Mouse (Mus musculus): ENCODE results near the gene Ncoa5. TPM values are rescaled to one million over a fixed set of nuclear protein-coding genes. Genes with fewer than 3 reads are reported as not detected.
A peak's percentile ranks its signal among the peaks of the same experiment; 100 is the strongest.

Ncoa5 gene
- polyA plus RNA-seq, 1 experiment from 2014 or later, result 126 TPM

DNA sequence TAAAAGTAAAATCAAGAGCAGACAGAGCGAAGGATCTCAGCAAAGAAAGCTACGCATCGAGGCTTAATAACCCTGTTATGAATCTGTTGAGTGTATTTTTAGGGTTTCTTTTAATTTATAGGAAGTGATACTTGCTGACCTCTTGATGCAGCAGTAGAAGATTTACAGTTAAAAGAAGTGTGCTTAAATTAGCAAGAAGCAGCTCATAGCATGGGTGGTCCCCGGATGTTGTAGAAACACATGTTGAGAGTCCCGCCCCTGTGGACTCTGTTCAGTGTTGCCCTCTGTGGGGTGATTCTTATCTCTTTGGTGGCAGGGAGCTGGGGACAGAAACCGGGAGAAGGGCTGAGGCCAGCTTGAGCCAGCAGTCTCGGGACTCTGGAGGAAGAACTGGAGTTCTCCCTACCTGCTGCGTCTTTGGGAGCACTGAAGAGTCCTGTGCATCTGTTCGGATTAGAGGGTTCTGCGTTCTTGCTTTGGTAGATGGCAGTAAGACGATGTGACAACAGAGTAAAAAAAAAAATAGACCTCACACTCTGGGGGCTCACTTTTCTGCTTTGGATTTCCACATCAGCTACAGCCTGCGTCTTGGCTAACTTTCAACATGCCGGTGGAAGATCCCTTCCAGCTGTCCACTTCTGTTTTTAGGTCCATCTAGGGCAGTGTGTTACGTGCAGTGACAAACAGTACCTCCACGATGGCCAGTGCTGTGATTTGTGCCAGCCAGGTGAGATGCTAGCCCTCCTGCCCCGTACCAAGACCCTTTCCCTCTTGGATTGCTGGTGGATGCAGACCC, 27.2 kb upstream of the Ncoa5 start:
- peaks cover 5% of the 10 kb centered on the region for H3K4me1 ChIP-seq
- 89% methylated on average over 16 of the region's 16 CpGs for WGBS
- H3K36me3 ChIP-seq, result no peaks in the 10 kb centered on the region
- no peak overlapping the region for H3K27ac ChIP-seq
- H3K9me3 ChIP-seq (replicated peaks), result no peaks in the 10 kb centered on the region
- ATAC-seq (ENCODE audit: low FRiP score), result no peak
- peaks cover 9% of the 10 kb centered on the region; the same call in 1 of the 2 replicates for H3K27me3 ChIP-seq
- no peak overlapping the region for H3K4me2 ChIP-seq (replicated peaks)
- no peak overlapping the region for H3K4me3 ChIP-seq
- no peak overlapping the region for H3K9ac ChIP-seq

DNA sequence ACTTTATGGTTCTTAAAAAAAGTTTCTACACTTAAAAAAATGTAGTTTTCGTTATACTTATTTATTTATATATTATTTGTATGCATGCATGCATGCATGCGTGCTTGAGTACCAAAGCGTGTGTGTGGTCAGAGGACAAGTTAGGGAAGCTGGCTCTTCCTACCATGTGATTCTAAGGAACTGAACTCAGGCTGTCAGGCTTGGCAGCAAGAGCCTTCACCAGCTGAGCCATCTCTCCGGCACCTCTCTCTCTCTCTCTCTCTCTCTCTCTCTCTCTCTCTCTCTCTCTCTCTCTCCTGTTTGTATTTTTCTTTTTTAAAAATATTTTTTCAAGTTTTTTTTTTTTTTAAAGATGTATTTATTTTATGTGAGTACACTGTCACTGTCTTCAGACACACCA, 25.3 kb upstream of the Ncoa5 start:
- 89% methylated on average over 4 of the region's 4 CpGs for WGBS
- H3K9ac ChIP-seq, result no peak overlapping the region
- ATAC-seq (ENCODE audit: low FRiP score), result no peak

DNA sequence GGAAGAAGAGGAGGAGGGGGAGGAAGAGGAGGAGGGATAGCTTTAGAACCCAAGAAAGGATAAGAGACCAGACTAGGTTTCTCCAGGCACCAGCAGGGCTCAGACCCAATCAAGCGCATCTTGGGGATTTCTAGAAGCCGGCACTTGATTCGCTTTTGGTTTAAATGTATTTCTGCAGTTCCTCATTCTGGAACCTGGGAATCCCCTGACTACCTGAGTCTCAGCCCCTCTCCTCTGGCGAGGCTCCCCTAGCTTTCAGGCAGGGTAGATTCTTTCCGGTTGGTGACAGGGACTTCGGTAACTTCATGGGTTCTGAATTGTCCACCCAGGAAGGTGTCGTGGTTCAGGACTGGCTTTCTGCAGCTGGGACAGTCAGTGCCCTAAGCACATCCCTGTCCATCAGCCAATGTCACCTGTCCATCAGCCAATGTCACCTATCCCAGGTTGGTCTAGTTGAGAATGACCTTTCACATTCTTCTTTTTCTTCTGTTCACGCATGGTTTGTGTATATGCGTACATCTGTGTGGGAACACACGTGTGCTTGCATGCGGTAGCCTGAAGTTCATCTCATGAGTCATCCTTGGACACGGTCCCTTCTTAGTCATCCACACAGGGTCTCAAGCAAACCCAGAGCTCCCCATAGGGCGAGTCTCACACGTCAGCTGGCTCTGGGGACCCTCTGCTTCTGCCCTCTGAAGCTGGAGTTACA, 21.9 kb upstream of the Ncoa5 start:
- Histone ChIP-seq H3K36me3 (no peaks in the 10 kb centered on the region), H3K4me2 (replicated peaks) (peak overlapping the region; percentile 9; the same call in 1 of the 2 replicates), H3K9me3 (replicated peaks) (0 out of 2 replicates have a peak, but pooled peaks cover 4% of the 10 kb centered on the region), H3K27ac (no peak overlapping the region), H3K4me1 (peaks cover 14% of the 10 kb centered on the region), H3K27me3 (peaks cover 15% of the 10 kb centered on the region; the same call in 1 of the 2 replicates), H3K4me3 (no peak overlapping the region), H3K9ac (no peak overlapping the region)
- no peak for ATAC-seq (ENCODE audit: low FRiP score)
- WGBS, result 80% methylated on average over 14 of the region's 14 CpGs

More for the DNA sequence above, 25.3 kb upstream of the Ncoa5 start:
- H3K27ac ChIP-seq, result no peak overlapping the region
- H3K27me3 ChIP-seq, result peaks cover 13% of the 10 kb centered on the region; the same call in 1 of the 2 replicates
- no peak overlapping the region for H3K4me3 ChIP-seq
- H3K36me3 ChIP-seq, result no peaks in the 10 kb centered on the region
- H3K4me2 ChIP-seq (replicated peaks), result no peak overlapping the region
- H3K4me1 ChIP-seq, result peaks cover 14% of the 10 kb centered on the region
- H3K9me3 ChIP-seq (replicated peaks), result no peaks in the 10 kb centered on the region

DNA sequence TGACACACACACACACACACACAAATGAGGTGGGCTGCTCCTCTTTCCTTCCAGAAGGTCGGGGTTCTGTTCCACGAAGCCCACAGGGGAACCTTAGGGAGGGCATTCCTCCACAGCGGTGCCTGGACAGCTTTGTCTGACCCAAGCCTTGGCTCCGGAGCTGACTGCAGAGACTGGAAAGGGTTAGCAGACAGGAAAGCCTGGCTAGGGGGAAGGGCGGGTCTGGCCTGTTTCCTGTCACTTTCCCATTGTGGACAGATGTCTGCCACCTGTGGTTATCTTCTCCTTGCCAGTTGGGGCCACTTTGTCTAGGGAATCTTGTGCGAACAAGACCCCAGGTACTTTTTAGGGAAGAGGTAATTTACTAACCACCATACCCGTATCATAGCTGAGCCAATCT, 21.2 kb upstream of the Ncoa5 start:
- H3K4me1 ChIP-seq, result peaks cover 14% of the 10 kb centered on the region
- H3K27ac ChIP-seq, result no peak overlapping the region
- ATAC-seq (ENCODE audit: low FRiP score), result no peak
- WGBS, result 13% methylated on average over 7 of the region's 7 CpGs
- peak overlapping the region; percentile 14; the same call in 1 of the 2 replicates for H3K4me3 ChIP-seq
- no peak overlapping the region for H3K9ac ChIP-seq
- H3K4me2 ChIP-seq (replicated peaks), result peak overlapping the region; percentile 37
- H3K36me3 ChIP-seq, result no peaks in the 10 kb centered on the region
- H3K9me3 ChIP-seq (replicated peaks), result 0 out of 2 replicates have a peak, but pooled peaks cover 4% of the 10 kb centered on the region
- peaks cover 15% of the 10 kb centered on the region for H3K27me3 ChIP-seq

DNA sequence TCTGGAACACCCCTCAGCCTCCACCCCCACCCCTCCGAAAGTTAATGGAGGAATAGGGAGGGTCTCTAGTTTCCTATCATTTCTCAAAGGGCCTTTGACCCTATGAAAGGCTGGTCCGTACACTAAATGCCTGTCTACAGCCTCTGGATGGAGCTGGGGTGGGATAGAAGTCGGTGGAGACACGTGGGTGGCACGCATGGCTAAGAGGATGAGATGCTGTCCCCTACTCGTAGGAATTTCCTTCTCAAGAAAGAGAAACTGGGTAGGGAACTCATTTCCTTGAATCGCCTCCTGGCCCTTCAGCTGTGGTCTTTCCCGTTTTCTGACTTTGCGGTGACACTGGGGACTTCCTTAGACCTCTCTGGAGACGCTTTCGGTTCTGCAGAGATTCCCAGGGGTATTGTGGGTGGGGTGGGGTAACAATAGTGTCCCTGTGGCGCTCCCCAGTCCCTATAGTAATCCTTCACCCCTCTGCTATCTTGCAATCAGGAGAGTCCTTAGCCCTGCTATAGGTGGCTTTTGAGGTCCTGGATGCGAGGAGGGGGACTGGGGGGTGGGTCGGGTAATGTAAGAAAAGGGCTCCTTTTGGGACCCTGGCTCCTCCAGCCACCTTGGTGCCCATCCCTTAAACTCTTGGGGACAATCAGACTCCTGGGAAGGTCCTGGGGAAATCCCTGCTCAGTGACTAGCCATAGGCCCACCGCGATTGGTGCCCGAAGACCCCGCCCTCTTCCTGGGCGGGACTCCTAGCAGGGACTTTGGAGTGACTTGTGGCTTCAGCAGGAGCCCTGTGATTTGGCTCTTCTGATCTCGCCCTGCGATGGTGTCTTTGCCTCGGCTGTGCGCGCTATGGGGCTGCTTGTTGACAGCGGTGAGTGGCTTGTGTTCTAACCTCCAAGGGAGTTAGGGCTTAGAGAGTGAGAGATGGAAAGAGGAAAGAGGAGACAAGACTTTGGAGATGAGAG, 20.5 kb upstream of the Ncoa5 start, which contains the start of gene Cd40:
Gene Cd40 (plus strand): TSS at position 740 of the 965 bp plus-strand sequence.
- Histone ChIP-seq H3K9me3 (replicated peaks) (0 out of 2 replicates have a peak, but pooled peaks cover 4% of the 10 kb centered on the region), H3K27me3 (peaks cover 15% of the 10 kb centered on the region), H3K4me1 (peaks cover 14% of the 10 kb centered on the region), H3K4me3 (peak within 1 kb of the TSS; percentile 14; the same call in 1 of the 2 replicates), H3K9ac (0 out of 2 replicates have a peak within 1 kb of the TSS, but pooled peaks have one; percentile 15), H3K4me2 (replicated peaks) (peak within 1 kb of the TSS; percentile 37), H3K27ac (no peak within 1 kb of the TSS), H3K36me3 (no peaks in the 10 kb centered on the region)
- ATAC-seq (ENCODE audit: low FRiP score), result 0 out of 2 replicates have a peak, but pooled peaks have one; percentile 29
- WGBS, result 15% methylated on average over 25 of the region's 25 CpGs

DNA sequence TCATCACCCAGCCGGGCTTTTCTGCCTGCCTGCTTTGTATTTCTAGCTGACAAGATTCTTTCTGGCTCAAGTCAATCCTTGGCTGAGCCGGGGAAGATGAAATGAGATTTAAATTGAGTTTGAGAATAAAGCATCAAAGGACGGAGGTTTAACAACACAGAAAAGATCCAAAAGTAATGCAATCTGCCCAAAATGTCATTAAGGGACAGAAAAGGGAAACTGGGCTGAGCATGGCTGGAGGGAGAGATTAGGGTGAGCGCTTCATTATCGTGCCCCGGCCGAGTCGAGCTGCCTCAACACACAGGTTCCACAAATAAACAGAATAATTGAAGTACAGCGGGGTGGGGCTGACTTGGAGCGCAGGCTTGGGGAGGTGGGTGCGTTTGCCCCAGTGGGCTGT, 16.9 kb upstream of the Ncoa5 start:
- no peak for ATAC-seq (ENCODE audit: low FRiP score)
- H3K4me2 ChIP-seq (replicated peaks), result no peak overlapping the region
- H3K27ac ChIP-seq, result peak overlapping the region; percentile 25; the same call in 1 of the 2 replicates
- no peaks in the 10 kb centered on the region for H3K36me3 ChIP-seq
- H3K4me3 ChIP-seq, result no peak overlapping the region
- H3K9ac ChIP-seq, result no peak overlapping the region
- WGBS, result 55% methylated on average over 11 of the region's 11 CpGs
- H3K27me3 ChIP-seq, result peaks cover 15% of the 10 kb centered on the region
- H3K9me3 ChIP-seq (replicated peaks), result 0 out of 2 replicates have a peak, but pooled peaks cover 4% of the 10 kb centered on the region
- H3K4me1 ChIP-seq, result peaks cover 13% of the 10 kb centered on the region

DNA sequence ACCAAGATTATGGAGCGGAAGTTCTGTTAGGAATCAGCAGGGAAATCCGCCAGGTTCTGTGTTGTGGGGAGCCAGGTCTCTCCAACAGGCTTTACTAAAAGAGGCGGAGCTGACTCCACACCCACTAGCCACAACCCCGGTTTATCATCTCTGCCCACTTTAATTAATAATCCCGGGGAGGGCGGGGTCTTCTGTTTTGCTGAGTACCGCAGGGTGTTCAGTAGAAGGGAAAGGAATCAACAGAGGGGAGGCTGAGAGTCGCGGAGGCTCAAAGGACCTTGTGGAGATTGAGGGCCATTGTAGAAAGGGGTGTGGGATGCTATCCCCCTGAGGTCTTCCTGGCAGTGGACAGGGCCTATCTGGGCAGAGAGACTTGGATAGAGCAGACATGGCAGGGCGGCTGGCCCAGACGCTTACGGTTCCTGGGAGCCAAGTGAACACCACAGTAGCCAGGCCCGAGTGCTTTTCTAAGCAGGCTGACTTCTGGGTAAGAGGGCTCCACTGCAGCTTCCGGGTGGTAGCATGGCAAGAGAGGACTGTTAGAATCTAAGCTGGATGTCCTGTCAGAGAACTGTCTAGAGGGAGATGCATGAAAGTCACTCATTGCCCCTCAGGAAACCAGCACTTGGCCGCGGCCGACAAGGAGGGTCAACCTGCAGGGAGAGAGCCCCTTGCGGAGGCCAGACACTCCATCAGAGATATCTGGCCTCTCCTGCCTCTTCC, 16.3 kb upstream of the Ncoa5 start:
- Histone ChIP-seq H3K36me3 (no peaks in the 10 kb centered on the region), H3K9ac (no peak overlapping the region), H3K4me2 (replicated peaks) (no peak overlapping the region), H3K4me1 (peaks cover 13% of the 10 kb centered on the region), H3K9me3 (replicated peaks) (0 out of 2 replicates have a peak, but pooled peaks cover 4% of the 10 kb centered on the region), H3K4me3 (no peak overlapping the region), H3K27ac (peak overlapping the region; percentile 25; the same call in 1 of the 2 replicates), H3K27me3 (peaks cover 10% of the 10 kb centered on the region)
- WGBS, result 81% methylated on average over 18 of the region's 18 CpGs
- no peak for ATAC-seq (ENCODE audit: low FRiP score)

DNA sequence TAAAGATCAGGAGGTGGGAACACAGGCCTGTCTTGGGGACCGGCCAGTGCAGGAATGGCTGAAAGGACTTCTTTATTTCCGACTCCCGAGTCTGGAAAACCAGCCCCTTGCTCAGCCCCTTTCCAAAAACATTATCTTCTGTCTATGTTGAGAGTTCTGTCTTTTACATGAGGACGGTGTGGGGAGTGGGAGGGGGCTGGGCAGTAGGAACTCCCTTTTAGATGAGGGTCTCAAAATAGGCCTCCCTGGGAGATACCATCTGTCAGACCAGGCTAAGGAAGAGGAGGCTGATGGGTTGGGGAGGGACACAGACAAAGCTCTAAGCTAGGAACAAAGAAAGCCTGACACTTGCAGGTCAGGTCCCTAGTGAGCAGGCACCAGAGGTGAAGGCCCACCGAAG, 14.4 kb upstream of the Ncoa5 start:
- no peak for ATAC-seq (ENCODE audit: low FRiP score)
- H3K9ac ChIP-seq, result no peak overlapping the region
- 48% methylated on average over 5 of the region's 5 CpGs for WGBS
- H3K27me3 ChIP-seq, result peaks cover 1% of the 10 kb centered on the region
- H3K36me3 ChIP-seq, result no peaks in the 10 kb centered on the region
- no peak overlapping the region for H3K27ac ChIP-seq
- 0 out of 2 replicates have a peak, but pooled peaks cover 5% of the 10 kb centered on the region for H3K4me1 ChIP-seq
- no peak overlapping the region for H3K4me3 ChIP-seq
- 0 out of 2 replicates have a peak, but pooled peaks cover 4% of the 10 kb centered on the region for H3K9me3 ChIP-seq (replicated peaks)
- no peak overlapping the region for H3K4me2 ChIP-seq (replicated peaks)

DNA sequence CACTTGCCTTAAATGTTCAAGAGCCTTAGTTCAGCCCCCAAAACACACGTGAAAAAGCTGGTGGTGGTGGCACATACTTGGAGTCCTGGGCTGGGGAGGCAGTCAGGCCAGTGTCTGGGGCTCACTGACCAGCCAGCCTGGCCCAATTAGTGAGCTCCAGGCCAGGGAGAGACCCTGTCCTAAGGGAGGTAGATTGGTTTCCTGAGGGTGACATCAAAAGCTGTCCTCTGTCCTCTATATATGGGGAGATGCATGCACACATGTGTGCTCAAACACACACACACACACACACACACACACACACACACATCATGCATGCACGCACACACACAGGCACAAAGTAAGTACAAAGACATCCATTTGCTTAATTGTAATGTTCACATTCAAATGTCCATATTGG, 9.1 kb upstream of the Ncoa5 start:
- H3K4me1 ChIP-seq, result peaks cover 12% of the 10 kb centered on the region
- H3K4me3 ChIP-seq, result no peak overlapping the region
- 44% methylated on average over 2 of the region's 2 CpGs for WGBS
- H3K9ac ChIP-seq, result 0 out of 2 replicates have a peak overlapping the region, but pooled peaks have one; percentile 4
- H3K4me2 ChIP-seq (replicated peaks), result peak overlapping the region; percentile 41
- no peaks in the 10 kb centered on the region for H3K36me3 ChIP-seq
- H3K27me3 ChIP-seq, result 0 out of 2 replicates have a peak, but pooled peaks cover 3% of the 10 kb centered on the region
- no peaks in the 10 kb centered on the region for H3K9me3 ChIP-seq (replicated peaks)
- no peak for ATAC-seq (ENCODE audit: low FRiP score)
- peak overlapping the region; percentile 76 for H3K27ac ChIP-seq

DNA sequence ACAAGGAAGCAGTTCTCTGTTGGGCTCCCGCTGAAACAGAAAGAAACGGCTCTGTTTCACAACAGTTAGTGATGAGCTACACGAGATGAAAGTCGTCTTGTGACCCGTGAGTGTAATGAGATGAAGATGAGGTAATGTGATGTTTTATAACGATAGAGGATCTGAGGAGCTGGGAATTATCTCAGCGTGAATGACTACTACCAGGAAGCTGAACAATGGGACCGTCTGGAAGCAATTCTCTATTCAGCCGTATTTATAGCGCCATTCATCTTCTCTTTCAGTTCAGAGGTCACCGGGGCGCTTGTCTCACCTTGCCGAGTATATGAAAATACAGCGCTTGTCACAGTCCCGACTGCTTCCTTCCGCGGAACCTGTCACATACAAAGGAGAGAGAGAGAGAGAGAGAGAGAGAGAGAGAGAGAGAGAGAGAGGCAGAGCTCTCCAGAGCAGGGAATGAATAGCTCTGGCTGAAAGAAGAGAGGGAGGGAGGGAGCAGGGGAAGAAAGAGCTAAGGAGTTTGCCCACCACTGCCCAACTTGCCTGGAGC, 8.5 kb upstream of the Ncoa5 start:
- H3K9me3 ChIP-seq (replicated peaks), result no peaks in the 10 kb centered on the region
- peak overlapping the region; percentile 41 for H3K4me2 ChIP-seq (replicated peaks)
- peak overlapping the region; percentile 76 for H3K27ac ChIP-seq
- H3K9ac ChIP-seq, result 0 out of 2 replicates have a peak overlapping the region, but pooled peaks have one; percentile 10
- peak; percentile 63; the same call in 1 of the 2 replicates for ATAC-seq (ENCODE audit: low FRiP score)
- H3K4me3 ChIP-seq, result 0 out of 2 replicates have a peak overlapping the region, but pooled peaks have one; percentile 5
- H3K4me1 ChIP-seq, result peaks cover 12% of the 10 kb centered on the region
- 0 out of 2 replicates have a peak, but pooled peaks cover 3% of the 10 kb centered on the region for H3K27me3 ChIP-seq
- 7% methylated on average over 17 of the region's 17 CpGs for WGBS
- H3K36me3 ChIP-seq, result no peaks in the 10 kb centered on the region
